Mouse (Mus musculus): ENCODE measurements at regions not wholly inside any gene's neighbourhood (a gene's known extent, or its start where the extent isn't known, plus 50 kb on each side); places are given as distances from the start of the nearest gene placed in this dataset.
A peak's percentile ranks its signal among the peaks of the same experiment; 100 is the strongest.

GRCm38 (mm10) chr3:134629166-134630134 is 199.4 kb upstream of the Tacr3 start:
- peak overlapping the region; percentile 24; the same call in 1 of the 2 replicates for H3K4me2 ChIP-seq (ENCODE audit: low read length)
- H3K27ac ChIP-seq (ENCODE audit: low read depth, low read length) = no peak overlapping the region
- 38% methylated on average over 16 of the region's 16 CpGs for WGBS
- H3K27me3 ChIP-seq (replicated peaks; ENCODE audit: control insufficient read depth, insufficient read depth, low read length) = no peaks in the 10 kb centered on the region
- DNase-seq (ENCODE audit: low spot score) (peak; percentile 89), ATAC-seq (peak; percentile 87)
- H3K9ac ChIP-seq (ENCODE audit: low read length) = no peak overlapping the region
- H3K4me1 ChIP-seq (ENCODE audit: control insufficient read depth, insufficient read depth, low read length) = no peaks in the 10 kb centered on the region
- H3K9me3 ChIP-seq (replicated peaks; ENCODE audit: control insufficient read depth, low read length) = no peaks in the 10 kb centered on the region
- no peaks in the 10 kb centered on the region for H3K36me3 ChIP-seq (ENCODE audit: control insufficient read depth, insufficient read depth, low read length)
- no peak overlapping the region for H3K4me3 ChIP-seq (ENCODE audit: low read depth, low read length)

GRCm38 (mm10) chr3:134630135-134630516 is 198.7 kb upstream of the Tacr3 start:
- H3K27me3 ChIP-seq (replicated peaks; ENCODE audit: control insufficient read depth, insufficient read depth, low read length) = no peaks in the 10 kb centered on the region
- ATAC-seq (peak; percentile 59; the same call in 1 of the 2 replicates), DNase-seq (ENCODE audit: low spot score) (peak; percentile 10)
- H3K9me3 ChIP-seq (replicated peaks; ENCODE audit: control insufficient read depth, low read length) = no peaks in the 10 kb centered on the region
- H3K9ac ChIP-seq (ENCODE audit: low read length) = no peak overlapping the region
- no peak overlapping the region for H3K27ac ChIP-seq (ENCODE audit: low read depth, low read length)
- H3K4me1 ChIP-seq (ENCODE audit: control insufficient read depth, insufficient read depth, low read length) = no peaks in the 10 kb centered on the region
- WGBS = 45% methylated on average over 9 of the region's 9 CpGs
- H3K36me3 ChIP-seq (ENCODE audit: control insufficient read depth, insufficient read depth, low read length) = no peaks in the 10 kb centered on the region
- H3K4me2 ChIP-seq (ENCODE audit: low read length) = no peak overlapping the region
- H3K4me3 ChIP-seq (ENCODE audit: low read depth, low read length) = no peak overlapping the region

- ATAC-seq (peak; percentile 74), DNase-seq (ENCODE audit: low spot score) (peak; percentile 77)
- no peak overlapping the region for H3K4me2 ChIP-seq (ENCODE audit: low read length)
- H3K9ac ChIP-seq (ENCODE audit: low read length) = no peak overlapping the region
- no peaks in the 10 kb centered on the region for H3K27me3 ChIP-seq (replicated peaks; ENCODE audit: control insufficient read depth, insufficient read depth, low read length)
- H3K4me3 ChIP-seq (ENCODE audit: low read depth, low read length) = no peak overlapping the region
- H3K27ac ChIP-seq (ENCODE audit: low read depth, low read length) = no peak overlapping the region
- H3K9me3 ChIP-seq (replicated peaks; ENCODE audit: control insufficient read depth, low read length) = no peaks in the 10 kb centered on the region
- WGBS = 46% methylated on average over 3 of the region's 3 CpGs
- H3K36me3 ChIP-seq (ENCODE audit: control insufficient read depth, insufficient read depth, low read length) = no peaks in the 10 kb centered on the region
- no peaks in the 10 kb centered on the region for H3K4me1 ChIP-seq (ENCODE audit: control insufficient read depth, insufficient read depth, low read length)
These were observed 179.9 kb upstream of the Tacr3 start for GRCm38 (mm10) chr3:134648727-134649445.

GRCm38 (mm10) chr3:134654051-134654450 is 174.8 kb upstream of the Tacr3 start:
- Histone ChIP-seq H3K9me3 (replicated peaks; ENCODE audit: control insufficient read depth, low read length) (no peaks in the 10 kb centered on the region), H3K36me3 (ENCODE audit: control insufficient read depth, insufficient read depth, low read length) (no peaks in the 10 kb centered on the region), H3K27ac (ENCODE audit: low read depth, low read length) (no peak overlapping the region), H3K4me1 (ENCODE audit: control insufficient read depth, insufficient read depth, low read length) (no peaks in the 10 kb centered on the region), H3K4me3 (ENCODE audit: low read depth, low read length) (no peak overlapping the region), H3K9ac (ENCODE audit: low read length) (no peak overlapping the region), H3K4me2 (ENCODE audit: low read length) (no peak overlapping the region), H3K27me3 (replicated peaks; ENCODE audit: control insufficient read depth, insufficient read depth, low read length) (no peaks in the 10 kb centered on the region)
- ATAC-seq (peak; percentile 69; the same call in 1 of the 2 replicates), DNase-seq (ENCODE audit: low spot score) (peak; percentile 76)
- 37% methylated on average over 4 of the region's 4 CpGs for WGBS

- Histone ChIP-seq H3K27me3 (replicated peaks; ENCODE audit: control insufficient read depth, insufficient read depth, low read length) (no peaks in the 10 kb centered on the region), H3K9me3 (replicated peaks; ENCODE audit: control insufficient read depth, low read length) (no peaks in the 10 kb centered on the region), H3K36me3 (ENCODE audit: control insufficient read depth, insufficient read depth, low read length) (no peaks in the 10 kb centered on the region), H3K4me3 (ENCODE audit: low read depth, low read length) (no peak overlapping the region), H3K9ac (ENCODE audit: low read length) (no peak overlapping the region), H3K4me2 (ENCODE audit: low read length) (no peak overlapping the region), H3K27ac (ENCODE audit: low read depth, low read length) (no peak overlapping the region), H3K4me1 (ENCODE audit: control insufficient read depth, insufficient read depth, low read length) (no peaks in the 10 kb centered on the region)
- peak; percentile 37; the same call in 1 of the 2 replicates for ATAC-seq
- 67% methylated on average over 2 of the region's 2 CpGs for WGBS
- DNase-seq (ENCODE audit: low spot score) = peak; percentile 42
These were observed 133.9 kb upstream of the Tacr3 start for GRCm38 (mm10) chr3:134694893-134695292.

- no peak for ATAC-seq
- no peak overlapping the region for H3K4me2 ChIP-seq (ENCODE audit: low read length)
- no peaks in the 10 kb centered on the region for H3K27me3 ChIP-seq (replicated peaks; ENCODE audit: control insufficient read depth, insufficient read depth, low read length)
- no peak overlapping the region for H3K4me3 ChIP-seq (ENCODE audit: low read depth, low read length)
- 39% methylated on average over 2 of the region's 2 CpGs for WGBS
- no peaks in the 10 kb centered on the region for H3K9me3 ChIP-seq (replicated peaks; ENCODE audit: control insufficient read depth, low read length)
- no peaks in the 10 kb centered on the region for H3K4me1 ChIP-seq (ENCODE audit: control insufficient read depth, insufficient read depth, low read length)
- no peak for DNase-seq (ENCODE audit: low spot score)
- H3K27ac ChIP-seq (ENCODE audit: low read depth, low read length) = no peak overlapping the region
- no peaks in the 10 kb centered on the region for H3K36me3 ChIP-seq (ENCODE audit: control insufficient read depth, insufficient read depth, low read length)
- H3K9ac ChIP-seq (ENCODE audit: low read length) = no peak overlapping the region
These were observed 110.2 kb upstream of the Tacr3 start for GRCm38 (mm10) chr3:134718620-134719019.

GRCm38 (mm10) chr3:134735684-134736083 is 93.1 kb upstream of the Tacr3 start:
- Histone ChIP-seq H3K4me1 (ENCODE audit: control insufficient read depth, insufficient read depth, low read length) (no peaks in the 10 kb centered on the region), H3K4me3 (ENCODE audit: low read depth, low read length) (no peak overlapping the region), H3K9ac (ENCODE audit: low read length) (no peak overlapping the region), H3K4me2 (ENCODE audit: low read length) (no peak overlapping the region), H3K36me3 (ENCODE audit: control insufficient read depth, insufficient read depth, low read length) (no peaks in the 10 kb centered on the region), H3K9me3 (replicated peaks; ENCODE audit: control insufficient read depth, low read length) (no peaks in the 10 kb centered on the region), H3K27ac (ENCODE audit: low read depth, low read length) (no peak overlapping the region), H3K27me3 (replicated peaks; ENCODE audit: control insufficient read depth, insufficient read depth, low read length) (no peaks in the 10 kb centered on the region)
- WGBS = 50% methylated on average over 1 of the region's 1 CpGs
- ATAC-seq (peak; percentile 66; the same call in 1 of the 2 replicates), DNase-seq (ENCODE audit: low spot score) (peak; percentile 49)

GRCm38 (mm10) chr3:134761108-134761507 is 67.7 kb upstream of the Tacr3 start:
- no peak overlapping the region for H3K9ac ChIP-seq (ENCODE audit: low read length)
- H3K27ac ChIP-seq (ENCODE audit: low read depth, low read length) = no peak overlapping the region
- H3K4me1 ChIP-seq (ENCODE audit: control insufficient read depth, insufficient read depth, low read length) = no peaks in the 10 kb centered on the region
- DNase-seq (ENCODE audit: low spot score) (no peak), ATAC-seq (no peak)
- no peaks in the 10 kb centered on the region for H3K9me3 ChIP-seq (replicated peaks; ENCODE audit: control insufficient read depth, low read length)
- H3K4me3 ChIP-seq (ENCODE audit: low read depth, low read length) = no peak overlapping the region
- 95% methylated on average over 1 of the region's 1 CpGs for WGBS
- no peaks in the 10 kb centered on the region for H3K27me3 ChIP-seq (replicated peaks; ENCODE audit: control insufficient read depth, insufficient read depth, low read length)
- no peaks in the 10 kb centered on the region for H3K36me3 ChIP-seq (ENCODE audit: control insufficient read depth, insufficient read depth, low read length)
- no peak overlapping the region for H3K4me2 ChIP-seq (ENCODE audit: low read length)
